Mouse (Mus musculus) frontal cortex, postnatal 25 days (tissue): ENCODE data around the gene Fcer1g.

Source experiments
- DNase-seq, 2 experiments: peaks; one replicate each; pipeline ENCODE4 v3.0.0; 2022; ENCODE audit warnings: low spot score in 2 of 2

Fcer1g gene

GRCm38 (mm10) chr1:171187851-171188700, 46.1 kb downstream of the Fcer1g start:
- no peak for DNase-seq

GRCm38 (mm10) chr1:171185655-171186054, 48.5 kb downstream of the Fcer1g start:
- no peak for DNase-seq

DNA sequence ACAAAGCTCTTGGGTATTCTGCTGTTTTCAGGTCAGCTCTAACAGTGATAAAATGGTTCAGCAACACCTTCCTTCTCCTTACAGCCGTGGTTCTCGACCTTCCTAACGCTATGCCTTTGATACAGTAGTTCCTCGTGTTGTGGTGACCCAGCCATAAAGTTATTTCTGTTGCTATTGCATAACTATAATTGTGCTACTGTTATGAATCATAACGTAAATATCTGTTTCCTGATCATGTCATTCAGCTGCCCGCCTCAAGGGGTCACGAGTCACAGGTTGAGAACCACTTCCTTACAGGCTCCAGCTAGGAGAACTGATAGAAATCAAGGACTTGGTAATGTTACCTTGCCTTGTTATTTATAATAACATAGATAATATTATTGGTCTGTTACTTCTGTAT, 49.9 kb downstream of the Fcer1g start:
- no peak for DNase-seq

DNA sequence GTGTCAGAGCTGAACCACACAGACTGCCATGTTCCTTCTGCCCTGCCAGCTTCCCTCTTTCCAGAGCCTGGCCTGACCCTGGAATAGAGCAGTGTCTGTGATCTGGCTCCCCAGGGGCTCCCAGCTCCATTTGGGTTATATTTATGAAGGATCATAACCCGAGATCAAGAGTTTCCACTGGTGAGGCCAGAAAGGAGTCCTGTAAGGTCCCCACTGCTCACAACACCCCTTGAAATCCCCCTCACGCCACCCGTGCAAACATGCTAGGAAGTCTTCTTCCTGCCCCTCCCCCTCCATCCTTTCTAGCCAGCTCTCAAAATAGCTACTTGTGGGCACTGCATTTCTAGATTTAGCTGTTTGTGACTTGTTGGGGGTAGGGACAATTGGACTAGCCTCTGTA, 50.5 kb downstream of the Fcer1g start:
- no peak for DNase-seq

DNA sequence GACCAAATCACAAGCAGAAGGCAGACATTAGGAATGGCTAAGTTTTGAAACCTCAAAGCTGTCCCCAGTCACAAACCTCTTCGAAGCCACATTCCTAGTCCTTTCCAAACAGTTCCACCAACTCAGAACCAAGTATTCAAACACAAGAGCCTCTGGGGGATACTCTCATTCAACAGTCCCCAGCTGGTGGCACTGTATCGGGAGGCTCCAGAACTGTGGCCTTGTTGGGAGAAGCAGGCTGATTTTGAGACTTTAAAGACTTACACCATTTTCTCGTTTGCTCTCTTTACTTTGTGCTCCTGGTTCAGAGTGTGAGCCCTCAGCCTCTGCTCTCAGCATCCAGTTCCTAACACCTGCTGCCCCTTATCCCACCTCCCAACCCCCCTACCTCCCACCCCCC, 51.1 kb downstream of the Fcer1g start:
- no peak for DNase-seq
